Mouse (Mus musculus) ES-E14 (cell line): ENCODE data around the gene Dnmt3a. TPM values are rescaled to one million over a fixed set of nuclear protein-coding genes. Genes with fewer than 3 reads are reported as not detected.

ENCODE experiments used
- DNase-seq: peaks from one replicate; pipeline ENCODE4 v3.0.0-alpha.2; 2013; ENCODE audit warnings: low read depth, low spot score
- H3K27ac ChIP-seq: 2 replicates; pipeline ENCODE4 v1.5.1; 2012; ENCODE audit warnings: low read depth, mild to moderate bottlenecking, low read length, moderate library complexity, mixed read lengths; ENCODE audit not compliant: poor library complexity, insufficient read depth, severe bottlenecking
- H3K36me3 ChIP-seq: 2 replicates; pipeline ENCODE4 v1.6.1; 2012; ENCODE audit warnings: mild to moderate bottlenecking, low read length, moderate library complexity, mixed read lengths; ENCODE audit not compliant: control insufficient read depth, poor library complexity, insufficient read depth, severe bottlenecking
- H3K4me1 ChIP-seq, 2 experiments: fragments of 150-350 bp in 1 of 2; sonication (generic) in 1 of 2; 2 replicates each; pipeline ENCODE4 v1.6.1; 2012; ENCODE audit warnings: low read length in 2 of 2, mild to moderate bottlenecking in 1 of 2, mixed read lengths in 1 of 2; ENCODE audit not compliant: control insufficient read depth in 2 of 2, insufficient read depth in 2 of 2, poor library complexity in 1 of 2
- H3K4me3 ChIP-seq, 2 experiments: fragments of 150-350 bp in 1 of 2; sonication (generic) in 1 of 2; 2 replicates each; pipeline ENCODE4 v1.5.1; 2012; ENCODE audit warnings: low read length in 2 of 2, low read depth in 1 of 2, mild to moderate bottlenecking in 1 of 2, mixed read lengths in 1 of 2; ENCODE audit not compliant: insufficient read depth in 1 of 2, poor library complexity in 1 of 2, severe bottlenecking in 1 of 2
- H3K9ac ChIP-seq: 2 replicates; pipeline ENCODE4 v1.6.1; 2012; ENCODE audit warnings: low read depth, mild to moderate bottlenecking, low read length, mixed read lengths; ENCODE audit not compliant: poor library complexity, insufficient read depth, severe bottlenecking
- H3K9me3 ChIP-seq: fragments of 150-350 bp; sonication (generic); 2 replicates; pipeline ENCODE4 v1.6.1; 2012; ENCODE audit warnings: low read depth, mild to moderate bottlenecking, low read length; ENCODE audit not compliant: control insufficient read depth, insufficient read depth
- CHD2 ChIP-seq: IDR thresholded peaks from 2 replicates; pipeline ENCODE4 v1.6.1; 2014; ENCODE audit warnings: mild to moderate bottlenecking, low read depth, low read length, inconsistent platforms
- HCFC1 ChIP-seq: IDR thresholded peaks from 2 replicates; pipeline ENCODE4 v1.6.1; 2012; ENCODE audit warnings: low read length, inconsistent platforms, borderline replicate concordance; ENCODE audit not compliant: insufficient read depth
- MAFK ChIP-seq: IDR thresholded peaks from 2 replicates; pipeline ENCODE4 v1.6.1; 2014; ENCODE audit warnings: mild to moderate bottlenecking, low read depth, low read length, inconsistent platforms; ENCODE audit not compliant: insufficient read depth
- ZC3H11A ChIP-seq: IDR thresholded peaks from 2 replicates; pipeline ENCODE4 v1.6.1; 2012; ENCODE audit warnings: low read depth, mild to moderate bottlenecking, inconsistent platforms, low read length, borderline replicate concordance
- ZNF384 ChIP-seq: IDR thresholded peaks from 2 replicates; pipeline ENCODE4 v1.6.1; 2012; ENCODE audit warnings: low read depth, low read length, inconsistent platforms
- in situ Hi-C, 2 experiments: fragments of 600-800 bp; cut with MboI; formaldehyde crosslinking; loops; one replicate each; pipeline ENCODE4 v1.15.1; 2025; ENCODE audit warnings: low sequenced_read_pairs in 2 of 2, inconsistent platforms in 1 of 2; ENCODE audit not compliant: unreplicated experiment in 2 of 2
- total RNA-seq: library from RNA; depleted of rRNA; stranded (reverse); fragments of 300-350 nt; gene quantifications from 2 replicates; pipeline ENCODE4 v1.2.3, GENCODE M21; 2012

The Dnmt3a gene
- total RNA-seq, 1 experiment, result 77.0 TPM

GRCm38 (mm10) chr12:3910466-3911093 is 104.8 kb downstream of the Dnmt3a start:
- TF ChIP-seq ZC3H11A, result no peak
- no peak for TF ChIP-seq ZNF384
- TF ChIP-seq HCFC1, result no peak
- TF ChIP-seq MAFK, result no peak
- no peak for TF ChIP-seq CHD2
- in situ Hi-C loops, result no loop called here
- no peak for DNase-seq
- Histone ChIP-seq H3K27ac (no peak overlapping the region), H3K4me1 (peaks cover 3 to 13% of the 10 kb centered on the region in 2 experiments; a peak in 1 of 4 replicates), H3K36me3 (peaks cover 17% of the 10 kb centered on the region), H3K9ac (no peak overlapping the region), H3K9me3 (no peaks in the 10 kb centered on the region), H3K4me3 (no peak overlapping the region)

- H3K4me3 ChIP-seq, result no peak overlapping the region; a peak in 1 of 4 replicates
- no peak for DNase-seq
- no peak overlapping the region for H3K27ac ChIP-seq
- H3K4me1 ChIP-seq, result peaks cover 3 to 5% of the 10 kb centered on the region in 2 experiments; a peak in 1 of 4 replicates
- H3K9me3 ChIP-seq, result no peaks in the 10 kb centered on the region
- in situ Hi-C loops, result no loop called here
- H3K36me3 ChIP-seq, result peaks cover 9% of the 10 kb centered on the region
- TF ChIP-seq ZC3H11A, result no peak
- TF ChIP-seq CHD2, result no peak
- TF ChIP-seq MAFK, result no peak
- TF ChIP-seq HCFC1, result no peak
- TF ChIP-seq ZNF384, result no peak
- H3K9ac ChIP-seq, result no peak overlapping the region
These were observed 106.1 kb downstream of the Dnmt3a start for GRCm38 (mm10) chr12:3911831-3912348.

- Histone ChIP-seq H3K9ac (no peak overlapping the region), H3K4me1 (peaks cover 0 to 2% of the 10 kb centered on the region in 2 experiments; a peak in 1 of 4 replicates), H3K9me3 (no peaks in the 10 kb centered on the region), H3K4me3 (no peak overlapping the region), H3K27ac (no peak overlapping the region), H3K36me3 (no peaks in the 10 kb centered on the region)
- no peak for DNase-seq
- TF ChIP-seq ZNF384 (no peak), MAFK (no peak), CHD2 (no peak), HCFC1 (no peak), ZC3H11A (no peak)
- in situ Hi-C loops, result no loop called here
These were observed 110.0 kb downstream of the Dnmt3a start for GRCm38 (mm10) chr12:3915852-3916251.

- Histone ChIP-seq H3K9me3 (no peaks in the 10 kb centered on the region), H3K27ac (no peak overlapping the region), H3K4me3 (no peak overlapping the region), H3K36me3 (no peaks in the 10 kb centered on the region), H3K4me1 (peaks cover 0 to 2% of the 10 kb centered on the region in 2 experiments; a peak in 2 of 4 replicates), H3K9ac (no peak overlapping the region)
- in situ Hi-C loops, result no loop called here
- TF ChIP-seq MAFK (no peak), HCFC1 (no peak), CHD2 (no peak), ZC3H11A (no peak), ZNF384 (no peak)
- no peak for DNase-seq
These were observed 112.0 kb downstream of the Dnmt3a start for GRCm38 (mm10) chr12:3917668-3918341.
